Mouse (Mus musculus): ENCODE results near the gene Mettl25.

The Mettl25 gene

GRCm38 (mm10) chr10:105840928-105841888 lies at the start of gene Mettl25, which contains the start of gene Ccdc59:
Mettl25 (minus strand) TSS chr10:105841380.
Ccdc59 (plus strand) TSS chr10:105841067.
- peak; percentile 97 for DNase-seq

- DNase-seq, result no peak
These were observed 26.1 kb upstream of the Mettl25 start for GRCm38 (mm10) chr10:105867312-105867711.

- no peak for DNase-seq
These were observed 10.0 kb upstream of the Mettl25 start for GRCm38 (mm10) chr10:105851136-105851535.

GRCm38 (mm10) chr10:105850286-105850685 lies 9.1 kb upstream of the Mettl25 start:
- DNase-seq, result no peak

GRCm38 (mm10) chr10:105842574-105842973 lies 1.4 kb upstream of the Mettl25 start:
- DNase-seq, result no peak

- no peak for DNase-seq
These were observed 6.5 kb downstream of the Mettl25 start for GRCm38 (mm10) chr10:105834627-105835228.

- DNase-seq, result no peak
These were observed 34.7 kb downstream of the Mettl25 start for GRCm38 (mm10) chr10:105806259-105807010.

- no peak for DNase-seq
These were observed 37.7 kb downstream of the Mettl25 start for GRCm38 (mm10) chr10:105803461-105803860.

GRCm38 (mm10) chr10:105802132-105802531 lies 39.0 kb downstream of the Mettl25 start:
- DNase-seq, result no peak

GRCm38 (mm10) chr10:105801147-105801546 lies 40.0 kb downstream of the Mettl25 start:
- DNase-seq, result no peak

- no peak for DNase-seq
These were observed 43.8 kb downstream of the Mettl25 start for GRCm38 (mm10) chr10:105797250-105797924.

GRCm38 (mm10) chr10:105793776-105794552 lies 47.2 kb downstream of the Mettl25 start:
- no peak for DNase-seq

- DNase-seq, result no peak
These were observed 52.3 kb downstream of the Mettl25 start for GRCm38 (mm10) chr10:105788744-105789486.

- peak; percentile 6 for DNase-seq
These were observed 57.4 kb downstream of the Mettl25 start for GRCm38 (mm10) chr10:105783766-105784165.

- DNase-seq, result peak; percentile 84
These were observed 66.8 kb downstream of the Mettl25 start for GRCm38 (mm10) chr10:105774382-105774781.

- DNase-seq, result no peak
These were observed 68.3 kb downstream of the Mettl25 start for GRCm38 (mm10) chr10:105772821-105773302.

GRCm38 (mm10) chr10:105763959-105764358 lies 77.2 kb downstream of the Mettl25 start:
- DNase-seq, result no peak

GRCm38 (mm10) chr10:105760460-105760859 lies 80.7 kb downstream of the Mettl25 start:
- no peak for DNase-seq

GRCm38 (mm10) chr10:105760046-105760445 lies 81.1 kb downstream of the Mettl25 start:
- no peak for DNase-seq

- DNase-seq, result no peak
These were observed 87.2 kb downstream of the Mettl25 start for GRCm38 (mm10) chr10:105753831-105754605.
